Mouse (Mus musculus) embryonic facial prominence, embryonic 14.5 days (tissue): ENCODE data around the gene Coa6. TPM values are rescaled to one million over a fixed set of nuclear protein-coding genes. Genes with fewer than 3 reads are reported as not detected.

Source experiments
- ATAC-seq: fragments of 200-750 bp; cut with Nextera tagmentation; 2 replicates; pipeline ENCODE4 v1.8.0; 2017; ENCODE audit warnings: low read depth, moderate number of reproducible peaks, moderate TSS enrichment
- DNase-seq: peaks from one replicate; pipeline ENCODE4 v3.0.0-alpha.2; 2015; ENCODE audit warnings: low spot score
- H3K27ac ChIP-seq: fragments of 300-500 bp; sonication (generic); replicated peaks from 2 replicates; pipeline ENCODE4 v1.5.1; 2014; ENCODE audit warnings: low read depth, mild to moderate bottlenecking, low read length, moderate library complexity
- H3K27me3 ChIP-seq: fragments of 300-500 bp; sonication (generic); replicated peaks from 2 replicates; pipeline ENCODE4 v1.6.1; 2014; ENCODE audit warnings: low read length; ENCODE audit not compliant: control insufficient read depth, insufficient read depth
- H3K36me3 ChIP-seq: fragments of 300-500 bp; sonication (generic); 2 replicates; pipeline ENCODE4 v1.6.1; 2014; ENCODE audit warnings: low read length, mixed read lengths; ENCODE audit not compliant: control insufficient read depth, insufficient read depth
- H3K4me1 ChIP-seq: fragments of 300-500 bp; sonication (generic); 2 replicates; pipeline ENCODE4 v1.6.1; 2014; ENCODE audit warnings: antibody characterized with exemption, low read length; ENCODE audit not compliant: control insufficient read depth, insufficient read depth
- H3K4me2 ChIP-seq: fragments of 300-500 bp; sonication (generic); 2 replicates; pipeline ENCODE4 v1.6.1; 2014; ENCODE audit warnings: low read depth, mild to moderate bottlenecking, low read length, moderate library complexity, mixed read lengths
- H3K4me3 ChIP-seq: fragments of 300-500 bp; sonication (generic); 2 replicates; pipeline ENCODE4 v1.5.1; 2014; ENCODE audit warnings: low read depth, mild to moderate bottlenecking, low read length
- H3K9ac ChIP-seq: fragments of 300-500 bp; sonication (generic); 2 replicates; pipeline ENCODE4 v1.6.1; 2014; ENCODE audit warnings: low read depth, mild to moderate bottlenecking, low read length, moderate library complexity, mixed read lengths
- H3K9me3 ChIP-seq: fragments of 300-500 bp; sonication (generic); 2 replicates; pipeline ENCODE4 v1.6.1; 2016; ENCODE audit warnings: low read length; ENCODE audit not compliant: control insufficient read depth
- WGBS: fragments of 180-500 bp; shearing (Covaris S2); extraction: QIAGEN DNeasy Blood & Tissue Kit; methylation state at CpG from one replicate; pipeline ENCODE4 v1.1.7; 2014; 5-methylcytosine and 5-hydroxymethylcytosine counted together
- polyA plus RNA-seq: library from polyadenylated mRNA; unstranded; fragments of >200 nt; fragmentation: Nextera tagmentation; extraction: Ambion mirVana; gene quantifications from 2 replicates; pipeline ENCODE4 v1.2.1, GENCODE M21; 2014

The Coa6 gene
- polyA plus RNA-seq = 45.5 and 49.5 TPM in 2 replicates

- peak within 1 kb of the TSS; percentile 68 for H3K4me2 ChIP-seq
- WGBS = under 1% methylated on average over 50 of the region's 61 CpGs
- no peaks in the 10 kb centered on the region for H3K27me3 ChIP-seq
- no peak within 1 kb of the TSS; the same call in 1 of the 2 replicates for H3K27ac ChIP-seq
- peak within 1 kb of the TSS; percentile 90 for H3K9ac ChIP-seq
- no peaks in the 10 kb centered on the region for H3K9me3 ChIP-seq
- H3K4me3 ChIP-seq = peak within 1 kb of the TSS; percentile 91
- DNase-seq = peak; percentile 98
- peaks cover 6% of the 10 kb centered on the region; the same call in 1 of the 2 replicates for H3K4me1 ChIP-seq
- peak; percentile 99 for ATAC-seq
- H3K36me3 ChIP-seq = peaks cover 28% of the 10 kb centered on the region
Measured at GRCm38 (mm10) chr8:126422174-126422919, at the start of gene Coa6. Gene Coa6 (plus strand): TSS chr8:126422515.

- Histone ChIP-seq H3K4me3 (no peak overlapping the region), H3K4me1 (no peaks in the 10 kb centered on the region), H3K27me3 (no peaks in the 10 kb centered on the region), H3K4me2 (no peak overlapping the region), H3K27ac (no peak overlapping the region), H3K9me3 (no peaks in the 10 kb centered on the region), H3K9ac (no peak overlapping the region), H3K36me3 (no peaks in the 10 kb centered on the region)
- DNase-seq = no peak
- 82% methylated on average over 6 of the region's 6 CpGs for WGBS
- no peak for ATAC-seq
Measured at GRCm38 (mm10) chr8:126379580-126379979, 42.7 kb upstream of the Coa6 start.

GRCm38 (mm10) chr8:126380141-126380540 lies 42.2 kb upstream of the Coa6 start:
- Histone ChIP-seq H3K4me3 (no peak overlapping the region), H3K4me1 (no peaks in the 10 kb centered on the region), H3K4me2 (no peak overlapping the region), H3K27me3 (no peaks in the 10 kb centered on the region), H3K9ac (no peak overlapping the region), H3K9me3 (no peaks in the 10 kb centered on the region), H3K36me3 (no peaks in the 10 kb centered on the region), H3K27ac (no peak overlapping the region)
- DNase-seq = peak; percentile 56
- WGBS = 41% methylated on average over 2 of the region's 2 CpGs
- ATAC-seq = no peak

GRCm38 (mm10) chr8:126381299-126381698 lies 41.0 kb upstream of the Coa6 start:
- Histone ChIP-seq H3K36me3 (no peaks in the 10 kb centered on the region), H3K4me3 (no peak overlapping the region), H3K4me1 (no peaks in the 10 kb centered on the region), H3K9me3 (no peaks in the 10 kb centered on the region), H3K9ac (no peak overlapping the region), H3K4me2 (no peak overlapping the region), H3K27me3 (no peaks in the 10 kb centered on the region), H3K27ac (no peak overlapping the region)
- WGBS = 84% methylated on average over 7 of the region's 7 CpGs
- ATAC-seq = no peak
- no peak for DNase-seq

GRCm38 (mm10) chr8:126382216-126382615 lies 40.1 kb upstream of the Coa6 start:
- Histone ChIP-seq H3K9me3 (no peaks in the 10 kb centered on the region), H3K4me3 (no peak overlapping the region), H3K36me3 (no peaks in the 10 kb centered on the region), H3K27ac (no peak overlapping the region), H3K4me1 (no peaks in the 10 kb centered on the region), H3K9ac (no peak overlapping the region), H3K27me3 (no peaks in the 10 kb centered on the region), H3K4me2 (no peak overlapping the region)
- no peak for ATAC-seq
- 39% methylated on average over 14 of the region's 14 CpGs for WGBS
- DNase-seq = peak; percentile 24

DNA sequence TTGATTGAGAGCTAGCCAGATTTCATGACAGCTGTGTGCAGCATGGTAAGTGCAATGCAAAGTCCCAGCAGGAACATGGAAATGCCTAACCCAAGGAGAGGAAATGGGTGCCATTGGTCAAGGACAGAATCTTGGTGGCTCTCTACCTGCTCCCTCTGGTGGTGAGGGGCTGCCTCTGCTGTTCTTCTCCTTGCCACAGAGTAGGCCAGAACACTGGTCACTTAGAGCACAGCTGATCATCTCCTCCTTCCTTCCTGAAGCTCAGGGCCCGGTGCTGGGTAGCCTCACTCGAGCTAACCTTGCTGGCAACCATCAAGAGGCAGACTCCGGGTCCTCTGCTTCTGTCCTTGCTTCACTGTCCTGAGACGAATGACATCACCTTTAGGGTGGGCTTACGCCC lies 39.6 kb upstream of the Coa6 start:
- no peak for ATAC-seq
- H3K4me1 ChIP-seq = no peaks in the 10 kb centered on the region
- DNase-seq = no peak
- no peaks in the 10 kb centered on the region for H3K9me3 ChIP-seq
- no peaks in the 10 kb centered on the region for H3K36me3 ChIP-seq
- H3K27ac ChIP-seq = no peak overlapping the region
- no peak overlapping the region for H3K9ac ChIP-seq
- 62% methylated on average over 5 of the region's 5 CpGs for WGBS
- no peak overlapping the region for H3K4me3 ChIP-seq
- H3K4me2 ChIP-seq = no peak overlapping the region
- no peaks in the 10 kb centered on the region for H3K27me3 ChIP-seq

DNA sequence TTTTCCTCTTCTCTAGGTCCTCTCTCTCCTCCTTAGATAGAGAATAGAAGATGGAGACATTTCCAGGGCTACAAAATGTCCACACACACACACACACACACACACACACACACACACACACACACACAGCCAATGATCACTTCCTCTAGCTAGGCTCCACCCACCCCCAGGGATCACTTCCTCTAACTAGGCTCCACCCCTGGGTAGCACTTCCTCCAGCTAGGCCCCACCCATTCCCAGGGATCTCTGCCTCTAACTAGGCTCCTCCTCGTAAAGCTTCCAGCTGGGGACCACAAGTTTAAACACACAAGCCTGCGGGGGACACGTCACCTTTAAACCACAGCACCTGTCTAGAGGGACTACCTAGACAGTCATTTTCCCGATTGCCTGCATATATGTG lies 34.7 kb upstream of the Coa6 start:
- no peak for DNase-seq
- Histone ChIP-seq H3K4me3 (no peak overlapping the region), H3K4me1 (no peaks in the 10 kb centered on the region), H3K27me3 (no peaks in the 10 kb centered on the region), H3K36me3 (no peaks in the 10 kb centered on the region), H3K27ac (no peak overlapping the region), H3K9me3 (no peaks in the 10 kb centered on the region), H3K9ac (no peak overlapping the region), H3K4me2 (no peak overlapping the region)
- ATAC-seq = no peak
- 80% methylated on average over 4 of the region's 4 CpGs for WGBS

GRCm38 (mm10) chr8:126391541-126391940 lies 30.8 kb upstream of the Coa6 start:
- WGBS = 33% methylated on average over 2 of the region's 2 CpGs
- ATAC-seq (peak; percentile 55; the same call in 1 of the 2 replicates), DNase-seq (peak; percentile 74)
- Histone ChIP-seq H3K4me1 (no peaks in the 10 kb centered on the region), H3K4me2 (no peak overlapping the region), H3K36me3 (no peaks in the 10 kb centered on the region), H3K27me3 (no peaks in the 10 kb centered on the region), H3K9ac (no peak overlapping the region), H3K4me3 (no peak overlapping the region), H3K9me3 (no peaks in the 10 kb centered on the region), H3K27ac (no peak overlapping the region)

- Histone ChIP-seq H3K9ac (no peak overlapping the region), H3K36me3 (no peaks in the 10 kb centered on the region), H3K4me3 (no peak overlapping the region), H3K9me3 (no peaks in the 10 kb centered on the region), H3K27me3 (no peaks in the 10 kb centered on the region), H3K4me1 (no peaks in the 10 kb centered on the region), H3K27ac (no peak overlapping the region), H3K4me2 (no peak overlapping the region)
- DNase-seq (no peak), ATAC-seq (no peak)
- WGBS = 84% methylated on average over 9 of the region's 9 CpGs
Measured at GRCm38 (mm10) chr8:126395386-126395785, 26.9 kb upstream of the Coa6 start.
